Mouse (Mus musculus): Measurements from ENCODE around the gene U2af1l4.

U2af1l4 gene

GRCm38 (mm10) chr7:30553021-30553589 is 10.0 kb upstream of the U2af1l4 start:
- DNase-seq: peak; percentile 40

DNA sequence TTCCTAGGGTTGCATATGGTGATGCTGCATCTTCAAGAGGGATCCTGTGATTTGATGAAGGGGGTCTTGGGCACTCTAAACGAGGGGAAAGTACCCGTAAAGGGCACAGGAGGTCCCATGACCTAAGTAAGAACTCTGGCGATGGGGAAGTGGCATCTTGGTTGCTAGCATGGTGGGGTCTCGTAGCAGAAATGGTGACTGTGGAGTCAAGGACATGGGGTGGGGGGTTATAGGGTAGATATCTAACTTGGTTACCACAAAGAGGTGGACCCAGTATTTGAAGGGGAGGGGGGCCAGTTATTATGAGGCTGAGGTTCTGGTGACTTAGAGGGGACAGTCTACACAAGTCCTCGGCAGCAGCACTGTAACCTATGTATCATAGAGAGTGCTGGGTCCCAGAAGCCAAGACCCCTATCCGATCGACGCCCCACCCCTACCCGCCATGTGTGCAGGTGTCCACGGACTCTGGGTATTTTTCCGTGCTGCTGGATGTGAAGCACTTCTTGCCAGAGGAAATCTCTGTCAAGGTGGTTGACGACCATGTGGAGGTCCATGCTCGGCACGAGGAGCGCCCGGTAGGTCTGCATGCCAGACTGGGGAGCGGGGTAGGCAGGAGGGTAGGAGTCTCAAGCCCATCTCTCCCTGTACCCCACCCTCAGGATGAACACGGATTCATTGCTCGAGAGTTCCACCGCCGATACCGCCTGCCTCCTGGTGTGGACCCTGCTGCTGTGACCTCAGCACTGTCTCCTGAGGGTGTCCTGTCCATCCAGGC is 9.1 kb upstream of the U2af1l4 start:
- no peak for DNase-seq

DNA sequence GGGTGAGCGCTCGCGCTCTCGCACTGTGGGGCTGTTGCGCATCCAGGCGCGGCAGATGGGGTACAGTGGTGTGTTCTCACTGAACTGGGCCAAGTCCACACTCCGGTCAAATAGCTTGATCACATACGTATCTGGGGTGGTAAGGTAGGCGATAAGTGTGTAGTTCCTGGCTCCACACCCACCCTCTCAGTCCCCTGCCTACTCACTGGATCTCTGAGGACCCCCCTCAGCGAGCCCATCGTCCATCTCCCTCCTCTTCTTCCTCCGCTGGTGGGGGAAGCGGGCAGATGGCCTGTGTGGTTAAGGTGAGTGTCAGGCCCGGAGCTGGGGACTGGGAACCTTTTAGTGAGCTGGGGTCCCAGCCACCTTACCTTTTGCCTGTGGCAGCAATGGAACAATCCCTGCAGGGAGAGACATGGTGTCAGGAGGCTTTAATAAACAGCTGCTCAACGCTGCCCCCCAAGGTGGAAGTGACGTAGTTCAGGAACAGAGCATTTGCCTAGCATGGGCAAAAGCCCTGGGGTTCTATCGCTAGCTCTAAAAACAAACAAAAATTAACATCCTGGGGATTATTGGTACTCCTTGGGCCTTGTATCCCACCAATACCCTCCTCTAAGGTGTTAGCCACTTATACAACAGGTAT is 6.1 kb upstream of the U2af1l4 start:
- DNase-seq: peak; percentile 41

GRCm38 (mm10) chr7:30557901-30558514 is 5.1 kb upstream of the U2af1l4 start:
- DNase-seq: no peak

DNA sequence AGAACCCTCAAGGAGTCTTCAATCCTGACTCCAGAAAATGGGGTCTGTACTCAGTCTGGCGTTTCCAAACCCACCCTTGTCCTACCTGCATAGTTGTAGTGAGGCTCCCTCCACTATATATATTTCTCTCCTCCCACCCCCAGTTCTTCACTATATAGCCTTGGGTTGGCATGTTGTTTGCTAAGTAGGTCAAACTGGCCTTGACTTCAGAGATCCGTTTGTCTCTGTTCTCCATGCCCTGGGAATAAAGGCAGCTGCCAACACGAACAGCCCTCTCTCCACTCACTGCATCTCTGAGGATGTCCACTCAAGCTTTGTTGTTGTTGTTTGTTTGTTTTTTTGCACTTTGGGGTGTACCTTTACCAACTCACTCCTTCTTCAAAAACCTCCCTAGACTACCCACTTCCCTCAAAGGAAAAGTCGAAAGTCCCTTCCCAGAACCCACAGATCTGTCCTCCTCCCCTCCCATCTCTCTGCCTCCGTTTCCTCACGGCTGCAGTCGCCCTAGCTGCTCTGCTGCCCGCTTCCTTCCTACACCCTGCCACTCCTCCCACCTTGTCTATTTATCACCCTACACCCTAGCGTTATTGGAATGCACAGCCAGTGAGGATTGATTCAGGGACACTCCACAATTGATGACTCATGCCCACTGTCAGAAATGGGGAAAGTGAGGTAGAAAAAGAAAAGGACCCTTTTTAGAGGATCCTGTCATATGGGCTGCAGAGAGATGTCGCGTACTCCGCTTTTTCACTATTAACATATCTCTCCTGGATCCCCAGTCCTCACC is 4.3 kb upstream of the U2af1l4 start:
- DNase-seq: no peak

- peak; percentile 94 for DNase-seq
Observed at GRCm38 (mm10) chr7:30559443-30559954, 3.6 kb upstream of the U2af1l4 start, which contains the start of gene Lin37. Gene Lin37, minus strand, starts transcription at chr7:30559838.

DNA sequence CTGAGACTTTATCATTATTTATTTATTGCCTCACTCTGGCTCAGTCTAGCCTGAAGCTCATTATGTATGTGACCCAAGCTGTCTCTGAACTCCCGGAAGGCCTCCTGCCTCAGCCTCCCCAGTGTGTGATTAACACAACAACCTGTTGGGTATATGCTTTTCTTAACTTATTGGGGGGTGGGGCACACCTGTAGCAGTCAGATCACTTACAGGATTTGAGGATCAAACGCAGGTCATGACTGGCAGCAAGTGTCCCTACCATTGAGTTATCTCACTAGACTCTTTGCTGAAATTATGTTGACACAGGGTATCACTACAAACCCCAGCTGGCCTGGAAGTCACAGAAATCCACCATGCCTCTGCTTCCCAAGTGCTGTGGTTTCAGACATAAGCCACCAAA is 2.8 kb upstream of the U2af1l4 start:
- DNase-seq: no peak

- no peak for DNase-seq
Observed at GRCm38 (mm10) chr7:30562526-30563116, 480 bp upstream of the U2af1l4 start.

DNA sequence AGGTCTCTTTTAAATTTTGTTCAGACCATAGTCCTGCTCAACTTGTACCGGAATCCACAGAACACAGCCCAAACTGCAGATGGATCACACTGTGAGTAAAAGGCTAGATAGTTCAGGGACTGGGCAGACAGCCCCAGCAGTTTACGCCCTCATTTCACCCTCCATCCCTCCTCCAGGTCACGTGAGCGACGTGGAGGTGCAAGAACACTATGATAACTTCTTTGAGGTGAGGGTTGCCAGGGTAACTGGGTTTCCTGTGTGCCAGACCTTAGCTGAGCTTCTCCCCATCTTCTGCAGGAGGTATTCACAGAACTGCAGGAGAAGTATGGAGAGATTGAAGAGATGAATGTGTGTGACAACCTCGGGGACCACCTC is 792 bp downstream of the U2af1l4 start:
- DNase-seq: peak; percentile 66

GRCm38 (mm10) chr7:30564970-30565571 is 2.0 kb downstream of the U2af1l4 start, which contains the start of gene Igflr1:
Gene Igflr1, plus strand, starts transcription at chr7:30565427.
- no peak for DNase-seq

GRCm38 (mm10) chr7:30566033-30566432 is 2.9 kb downstream of the U2af1l4 start:
- DNase-seq: no peak

GRCm38 (mm10) chr7:30567555-30567954 is 4.5 kb downstream of the U2af1l4 start:
- DNase-seq: no peak

GRCm38 (mm10) chr7:30572389-30572788 is 9.3 kb downstream of the U2af1l4 start:
- DNase-seq: no peak

- DNase-seq: no peak
Observed at GRCm38 (mm10) chr7:30572969-30573368, 9.9 kb downstream of the U2af1l4 start.

- no peak for DNase-seq
Observed at GRCm38 (mm10) chr7:30579950-30580349, 16.8 kb downstream of the U2af1l4 start.

DNA sequence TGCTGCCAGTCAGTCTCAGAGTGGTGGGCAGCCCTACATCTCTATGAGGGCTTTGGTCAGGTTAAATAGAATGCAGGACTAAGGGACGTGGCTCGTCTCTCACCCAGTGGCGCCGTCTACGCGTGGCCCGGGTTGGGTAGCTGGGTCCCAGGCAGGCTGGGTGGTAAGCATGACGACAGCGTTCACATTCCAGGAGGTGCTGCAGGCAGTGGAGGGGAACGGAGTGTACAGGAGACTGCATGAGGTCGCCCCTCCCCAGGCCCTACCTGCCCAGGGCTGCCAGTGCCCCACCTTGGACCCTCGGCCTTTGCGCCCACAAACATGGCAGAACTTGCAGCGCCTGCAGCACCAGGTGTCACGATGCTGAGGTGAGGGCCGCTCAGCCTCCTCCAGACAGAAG is 18.4 kb downstream of the U2af1l4 start:
- DNase-seq: no peak

- DNase-seq: no peak
Observed at GRCm38 (mm10) chr7:30584339-30584738, 21.2 kb downstream of the U2af1l4 start.

DNA sequence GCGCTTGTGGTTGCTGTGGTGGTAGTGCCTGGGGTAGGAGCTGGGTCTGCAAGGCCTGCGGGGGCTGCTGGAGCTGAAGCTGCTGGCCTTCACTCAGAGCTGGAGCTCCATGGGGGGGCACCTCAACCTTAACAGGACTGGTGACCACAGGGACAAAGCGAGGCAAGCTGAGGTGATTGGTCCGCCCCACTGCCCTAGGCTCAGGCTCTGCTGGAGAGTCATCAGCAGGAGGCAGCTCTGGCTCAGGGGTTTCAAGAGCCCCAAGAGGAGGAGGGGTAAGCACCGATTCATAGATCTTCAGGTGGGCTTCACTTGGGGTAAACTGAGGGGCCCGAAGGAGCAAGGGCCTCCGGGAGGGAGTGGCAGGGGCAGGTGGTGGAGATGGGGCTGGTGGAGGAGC is 22.1 kb downstream of the U2af1l4 start:
- no peak for DNase-seq

GRCm38 (mm10) chr7:30586455-30587020 is 23.4 kb downstream of the U2af1l4 start:
- no peak for DNase-seq

DNA sequence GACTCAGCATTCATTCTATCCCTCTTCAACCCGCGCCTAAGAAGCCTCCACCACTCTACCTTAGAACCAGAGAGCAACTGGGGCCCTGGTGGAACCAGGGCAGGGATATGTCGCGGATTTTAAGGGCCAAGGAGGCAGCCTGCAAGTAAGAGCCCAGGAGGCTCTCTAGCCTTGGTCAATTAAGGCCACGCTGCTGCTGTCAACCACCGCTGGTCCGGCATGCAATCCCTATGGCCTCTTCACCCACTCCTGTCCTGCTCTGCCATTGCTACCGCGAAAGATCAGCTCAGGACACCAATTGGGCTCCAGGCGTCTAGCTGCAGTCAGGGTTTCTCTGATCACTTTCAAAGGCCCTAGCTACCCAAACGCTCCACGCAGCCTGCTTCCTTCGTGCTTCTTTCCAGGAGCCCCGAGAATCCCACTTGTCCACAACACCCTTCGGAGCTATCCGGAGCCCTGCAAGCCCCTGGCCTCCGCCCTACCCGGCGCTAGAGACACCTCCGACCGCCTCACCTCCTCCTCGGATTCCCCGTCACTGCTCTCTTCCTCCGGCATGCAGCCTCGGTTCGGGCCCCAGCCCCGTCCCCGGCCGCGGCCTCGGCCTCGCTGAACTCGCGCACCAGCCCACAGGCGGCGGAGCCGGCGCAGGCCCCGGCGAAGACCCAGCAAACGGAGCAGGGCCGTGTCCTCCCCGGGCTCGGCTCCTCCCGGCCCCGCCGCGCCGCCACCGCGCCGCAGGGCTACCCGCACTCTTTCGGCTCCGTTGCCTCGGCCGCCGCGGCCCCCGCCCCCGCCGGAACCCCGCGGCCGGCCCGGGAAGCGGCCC is 25.0 kb downstream of the U2af1l4 start:
- no peak for DNase-seq

All from thymus, postnatal 25 days (tissue).